Mouse (Mus musculus): ENCODE measurements around the gene Kifc5b.

DNA sequence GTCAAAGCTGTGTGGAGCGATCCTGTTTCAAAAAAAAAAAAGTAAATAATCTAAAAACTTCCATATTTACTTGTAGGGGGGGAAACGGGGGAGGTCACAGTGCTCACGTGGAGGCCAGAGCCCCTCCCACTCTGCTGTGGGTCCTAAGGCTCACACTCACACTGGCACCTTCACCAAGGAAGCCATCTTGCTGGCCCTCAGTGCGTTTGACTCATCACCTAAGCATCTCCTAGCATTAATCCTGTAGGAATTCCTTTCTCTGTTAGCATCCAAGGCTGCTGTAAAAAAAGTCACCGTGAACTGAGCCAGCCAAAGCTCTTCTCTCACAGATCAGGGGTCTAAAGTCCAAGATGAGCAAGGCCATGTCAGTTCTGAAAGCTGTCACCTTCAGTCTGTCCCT lies 39.4 kb downstream of the Kifc5b start:
- TF ChIP-seq EP300 (IDR thresholded peaks at IDR 0.05; ENCODE audit: low read depth) = no peak
- TF ChIP-seq CTCF (IDR thresholded peaks at IDR 0.05; ENCODE audit: low read depth) = no peak

All from liver, embryonic 14.5 days (tissue).